Mouse (Mus musculus): ENCODE data around the gene Tmppe.

The Tmppe gene

DNA sequence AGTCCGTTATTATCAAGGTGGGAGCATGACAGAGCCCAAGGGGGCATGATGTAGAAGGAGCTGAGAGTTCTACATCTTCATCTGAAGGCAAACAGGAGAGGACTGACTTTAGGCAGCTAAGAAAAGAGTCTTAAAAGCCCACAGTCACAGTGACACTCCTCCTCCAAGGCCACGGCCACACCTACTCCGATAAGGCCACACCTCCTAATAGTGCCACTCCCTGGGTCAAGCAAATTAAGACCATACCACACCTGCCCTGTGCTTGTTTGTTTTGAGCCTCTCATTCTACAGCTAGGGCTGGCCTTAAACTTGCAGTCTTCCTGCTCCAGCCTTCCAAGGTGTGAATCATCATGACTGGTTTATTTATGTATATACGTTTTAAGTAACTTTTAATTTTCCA lies 5.6 kb upstream of the Tmppe start:
- DNase-seq: no peak

DNA sequence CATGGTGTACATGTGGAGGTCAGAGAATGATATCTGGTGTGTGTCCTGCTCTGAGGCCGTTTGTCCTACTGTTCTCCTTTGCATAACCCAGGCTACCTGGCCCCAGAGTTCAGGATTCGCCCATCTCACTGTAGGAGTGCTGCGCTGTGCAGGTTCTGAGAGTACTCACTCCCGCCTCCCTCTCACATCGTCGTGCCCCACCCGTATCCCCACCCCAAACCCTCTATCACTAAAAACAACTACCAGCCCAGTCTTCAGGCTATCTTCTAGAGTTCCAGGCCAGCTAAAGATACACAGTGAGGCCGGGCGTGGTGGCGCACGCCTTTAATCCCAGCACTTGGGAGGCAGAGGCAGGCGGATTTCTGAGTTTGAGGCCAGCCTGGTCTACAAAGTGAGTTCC lies 1.2 kb upstream of the Tmppe start:
- DNase-seq: no peak

DNA sequence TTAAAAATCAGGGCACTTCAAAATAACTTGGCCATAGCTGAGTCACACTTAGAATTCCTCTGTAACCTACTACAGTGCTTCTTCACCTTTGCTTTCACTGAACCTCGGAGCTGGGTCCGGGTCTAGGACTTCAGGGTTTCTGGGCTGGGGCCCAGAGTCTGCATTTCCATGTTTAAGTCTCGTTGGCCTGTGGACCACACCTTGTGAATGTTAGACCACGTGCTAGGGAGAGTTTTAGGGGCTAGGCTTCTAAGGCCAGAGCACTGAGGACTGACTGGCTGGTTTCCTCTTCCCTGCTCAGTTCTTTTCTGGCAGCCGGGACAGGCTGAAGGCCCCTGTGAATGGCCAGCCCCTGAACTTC lies 337 bp upstream of the Tmppe start:
- DNase-seq: no peak

DNA sequence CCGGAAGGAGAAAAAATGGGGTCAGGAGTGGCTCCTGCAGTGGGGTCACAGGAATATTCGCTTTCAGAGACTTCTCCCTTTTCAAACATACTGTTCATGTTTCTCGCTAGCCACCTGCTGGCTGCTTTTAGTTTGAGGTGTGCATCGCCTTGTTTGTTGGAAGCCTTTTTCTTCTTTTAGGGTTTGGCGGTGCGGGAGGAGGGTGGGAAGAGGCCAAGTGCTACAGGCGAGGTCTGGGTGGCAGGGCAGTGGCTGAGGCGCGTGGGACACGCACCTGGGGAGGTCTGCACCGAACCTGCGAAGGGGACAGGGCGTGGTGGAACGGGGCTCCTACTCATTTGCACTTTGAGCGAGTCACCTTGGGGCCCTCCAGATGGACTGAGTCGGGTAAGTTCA lies 778 bp downstream of the Tmppe start:
- peak; percentile 37 for DNase-seq

DNA sequence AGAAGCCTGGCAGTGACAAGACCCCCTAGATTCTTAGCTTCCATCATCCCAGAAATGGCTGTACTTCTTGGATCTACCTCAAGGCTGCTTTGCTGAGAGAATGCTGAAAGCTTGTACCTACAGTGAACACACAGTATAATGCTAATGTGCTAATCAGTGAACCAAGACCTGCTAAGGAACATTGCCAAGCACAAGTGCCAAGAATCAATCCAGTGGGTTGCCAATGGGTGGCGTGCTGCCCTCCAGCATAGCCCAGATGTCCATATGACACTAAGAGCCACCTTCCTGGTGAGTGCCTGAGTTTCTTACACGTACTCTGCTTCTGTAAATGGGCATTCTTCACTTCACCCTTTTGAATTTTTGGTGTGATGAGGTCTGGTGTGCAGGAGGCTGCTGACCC lies 6.8 kb downstream of the Tmppe start:
- no peak for DNase-seq

DNA sequence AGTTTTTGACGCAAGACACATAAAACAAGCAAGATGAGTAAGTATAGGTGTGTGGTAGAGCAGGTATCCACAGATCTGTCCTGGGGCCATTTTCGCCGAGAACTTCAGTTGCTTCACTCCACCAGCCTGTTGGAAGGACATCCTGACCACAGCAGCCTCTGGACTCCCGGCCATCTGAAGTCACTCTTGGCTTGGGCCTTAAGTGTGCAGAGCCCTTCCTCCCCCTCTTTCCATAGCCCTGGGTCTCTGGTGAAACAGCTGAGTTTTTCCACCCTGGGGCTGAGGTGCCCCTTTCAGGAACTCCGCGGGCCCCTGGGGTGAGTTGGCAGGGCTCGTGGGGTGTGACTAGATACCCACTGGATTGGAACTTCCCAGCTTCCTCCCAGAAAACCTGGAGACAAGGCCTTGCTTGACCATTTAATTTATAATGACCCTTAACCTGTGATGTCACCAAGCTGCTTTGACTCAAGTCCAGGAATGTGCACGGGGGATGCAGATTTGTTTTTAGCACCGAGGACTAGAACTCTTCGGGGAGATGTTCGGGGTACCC lies 9.5 kb downstream of the Tmppe start:
- DNase-seq: no peak

DNA sequence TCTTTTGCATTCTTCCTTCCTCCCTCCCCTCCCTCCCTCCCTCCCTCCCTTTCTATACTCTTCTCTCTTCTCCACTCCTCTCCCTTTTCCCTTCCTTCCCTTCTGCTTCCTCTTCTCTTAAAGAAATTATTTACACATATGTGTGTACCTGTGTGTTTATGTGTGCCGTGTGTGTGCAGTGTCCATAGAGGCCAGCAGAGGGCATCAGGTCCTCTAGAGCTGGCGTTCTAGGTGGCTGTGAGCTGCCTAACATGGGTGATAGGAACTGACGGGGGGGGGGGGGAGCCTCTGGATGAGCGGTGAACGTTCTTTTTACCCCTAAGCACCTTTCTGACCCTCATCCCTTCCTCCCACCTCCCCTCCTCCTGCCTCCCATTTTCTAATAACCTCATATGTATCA lies 10.4 kb downstream of the Tmppe start:
- DNase-seq: no peak

DNA sequence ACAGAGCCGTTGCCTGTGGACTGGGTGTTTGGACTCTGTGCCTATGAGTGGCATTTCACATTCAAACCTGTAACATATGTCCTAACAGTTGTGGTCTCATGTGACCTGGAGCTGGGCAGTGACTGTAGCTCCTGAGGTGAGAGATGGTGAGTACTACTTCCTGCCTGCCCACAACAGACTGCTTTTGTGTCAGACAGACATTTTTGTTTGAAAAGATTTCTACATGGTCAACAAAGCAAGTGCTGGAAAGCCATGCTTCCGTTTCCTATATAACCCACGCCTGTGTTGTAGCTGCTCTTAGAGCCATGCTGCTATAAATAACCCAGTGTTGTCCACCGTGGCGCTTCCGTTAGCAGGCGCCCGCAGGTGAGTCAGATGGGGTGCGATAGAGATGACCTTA lies 11.5 kb downstream of the Tmppe start:
- no peak for DNase-seq

DNA sequence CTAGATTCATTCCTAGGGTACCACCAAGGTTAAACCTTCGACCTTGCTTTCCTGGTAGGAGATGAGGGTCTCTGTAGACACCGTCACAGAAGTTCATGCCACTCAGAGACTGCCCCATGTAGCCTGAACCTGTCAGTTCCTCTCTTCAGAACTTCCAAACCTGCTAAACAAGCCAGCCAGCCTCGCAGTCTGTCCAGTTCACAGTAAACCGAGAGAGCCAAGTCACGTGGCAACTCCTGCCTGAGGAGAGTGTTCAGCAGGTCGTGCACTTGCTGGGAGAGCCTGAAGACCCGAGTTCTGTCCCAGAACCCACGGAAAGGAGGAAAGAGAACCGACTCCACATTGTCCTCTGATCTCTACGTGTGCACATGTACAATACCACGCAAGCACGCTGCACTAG lies 13.0 kb downstream of the Tmppe start:
- DNase-seq: no peak

DNA sequence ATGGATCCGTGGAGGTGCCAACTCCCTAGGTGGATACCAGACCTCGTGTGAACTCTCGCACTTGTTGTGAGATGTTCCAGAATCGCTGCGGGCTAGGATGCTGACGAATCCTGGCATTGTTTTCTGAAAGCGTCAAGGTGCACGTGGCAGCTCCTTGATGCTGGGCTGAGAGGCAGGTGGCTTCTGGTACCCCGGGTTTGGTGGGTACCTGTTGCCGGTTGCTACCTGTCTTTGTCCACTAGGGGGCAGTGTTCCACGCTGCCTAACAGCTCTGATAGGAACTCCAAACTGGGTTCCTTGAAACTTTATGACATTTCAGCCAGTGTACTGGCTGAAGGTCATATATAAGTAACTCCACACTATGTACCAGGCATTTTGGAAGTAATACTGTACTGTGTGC lies 14.8 kb downstream of the Tmppe start:
- DNase-seq: peak; percentile 60

DNA sequence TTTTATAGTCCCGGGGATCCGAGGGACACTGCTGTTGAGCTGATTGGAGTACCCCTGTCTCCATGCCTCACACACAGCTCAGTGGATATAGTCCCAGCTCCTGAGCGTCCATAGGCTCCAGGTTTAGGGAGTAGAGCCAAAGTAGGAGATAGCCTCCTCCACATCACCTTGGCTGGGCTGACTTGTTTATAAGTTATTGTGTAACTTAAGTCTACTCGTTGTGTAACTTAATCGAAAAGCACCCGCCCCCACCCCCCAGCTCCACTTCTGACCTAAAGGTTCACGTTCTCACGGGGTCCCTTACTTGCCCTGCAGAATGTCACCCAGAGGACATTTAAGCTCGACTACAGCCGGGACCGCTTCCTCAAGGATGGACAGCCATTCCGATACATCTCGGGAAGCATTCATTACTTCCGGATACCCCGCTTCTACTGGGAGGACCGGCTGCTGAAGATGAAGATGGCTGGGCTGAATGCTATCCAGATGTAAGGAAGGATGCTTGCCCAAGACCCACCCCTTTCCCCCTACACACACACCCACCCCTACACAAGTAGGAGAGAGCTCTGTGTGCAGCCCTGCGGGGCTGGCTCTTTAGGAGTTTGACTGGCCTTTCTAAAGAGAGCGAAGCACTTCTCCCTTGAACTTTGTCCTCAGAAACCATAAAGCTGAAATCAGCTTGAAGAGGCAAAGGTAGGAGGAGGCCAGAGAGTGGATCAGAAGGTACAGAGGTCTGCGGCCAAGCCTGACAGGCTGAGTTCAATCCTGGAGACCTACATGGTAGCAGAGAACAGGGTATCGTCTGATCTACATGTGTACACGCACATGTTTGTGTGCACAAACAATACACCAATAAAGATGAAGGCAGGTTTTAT lies 16.0 kb downstream of the Tmppe start:
- no peak for DNase-seq

DNA sequence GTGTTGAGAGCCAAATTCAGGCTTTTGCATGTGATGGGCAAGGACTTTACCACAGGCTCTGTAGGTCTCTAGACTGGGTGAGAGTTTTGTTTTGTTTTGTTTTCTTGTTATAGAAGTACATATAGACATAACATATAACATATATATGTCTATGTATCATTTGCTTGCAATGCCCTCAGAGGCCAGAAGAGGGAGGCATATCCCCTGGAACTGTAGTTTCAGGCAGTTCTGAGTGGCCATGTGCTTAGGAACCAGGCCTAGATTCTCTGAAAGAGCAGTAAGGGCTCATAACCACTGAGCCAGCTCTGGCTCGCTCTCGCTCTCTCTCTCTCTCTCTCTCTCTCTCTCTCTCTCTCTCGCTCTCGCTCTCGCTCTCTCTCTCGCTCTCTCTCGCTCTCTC lies 17.3 kb downstream of the Tmppe start:
- DNase-seq: peak; percentile 54

DNA sequence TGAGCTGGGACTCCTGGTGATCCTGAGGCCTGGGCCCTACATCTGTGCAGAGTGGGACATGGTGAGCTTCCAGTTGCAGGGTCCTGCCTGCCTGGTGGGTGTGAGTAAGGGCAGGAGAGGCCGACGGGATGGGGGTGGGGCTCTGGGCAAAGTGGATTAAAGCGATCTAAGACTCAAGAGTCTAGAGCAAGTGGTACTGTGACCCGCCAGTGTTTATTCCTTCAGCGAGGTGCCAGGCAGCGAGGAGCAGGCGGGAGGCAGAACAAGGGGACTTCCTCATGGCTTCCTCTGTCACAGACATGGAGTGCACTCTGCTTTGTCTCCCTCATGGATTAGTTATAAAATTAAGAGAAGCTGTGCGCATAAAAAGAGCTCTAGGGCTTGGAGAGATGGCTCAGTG lies 19.5 kb downstream of the Tmppe start:
- DNase-seq: no peak

DNA sequence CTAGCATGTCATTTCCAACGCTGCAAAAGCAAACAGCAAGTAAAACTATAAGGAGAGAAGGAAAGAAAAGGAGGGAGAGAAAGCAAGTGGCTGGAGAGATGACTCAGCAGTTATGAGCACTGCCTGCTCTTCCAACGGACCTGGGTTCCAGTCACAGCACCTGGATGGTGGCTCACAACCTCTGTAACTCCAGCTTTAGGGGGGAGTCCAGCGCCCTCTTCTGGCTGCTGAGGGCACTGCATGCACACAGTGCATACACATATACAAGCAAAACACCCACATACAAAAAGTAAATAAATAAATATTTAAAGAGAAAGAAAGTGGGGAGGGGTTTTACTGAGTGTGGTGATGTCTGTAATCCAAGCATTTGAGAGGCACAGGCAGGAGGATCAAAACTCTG lies 20.1 kb downstream of the Tmppe start:
- DNase-seq: no peak

DNA sequence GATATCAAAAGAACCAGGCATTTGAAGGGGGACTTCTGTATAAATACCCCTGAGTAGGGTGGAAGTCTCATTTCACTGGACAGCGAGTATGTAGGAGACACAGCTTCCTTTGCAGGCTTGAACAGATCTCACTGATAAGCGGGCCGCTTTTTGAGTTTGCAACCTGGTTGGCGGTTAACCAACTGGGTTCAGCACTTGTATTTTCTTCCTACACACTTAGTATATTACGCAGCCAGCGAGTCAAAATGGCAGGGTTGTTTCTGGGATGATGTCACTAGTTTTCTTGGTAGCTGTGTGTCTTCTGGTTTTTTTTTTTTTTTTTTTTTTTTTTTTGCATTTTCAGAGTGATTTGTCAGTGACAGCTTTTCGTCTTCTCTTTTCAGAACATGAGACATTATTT lies 20.9 kb downstream of the Tmppe start:
- no peak for DNase-seq

DNA sequence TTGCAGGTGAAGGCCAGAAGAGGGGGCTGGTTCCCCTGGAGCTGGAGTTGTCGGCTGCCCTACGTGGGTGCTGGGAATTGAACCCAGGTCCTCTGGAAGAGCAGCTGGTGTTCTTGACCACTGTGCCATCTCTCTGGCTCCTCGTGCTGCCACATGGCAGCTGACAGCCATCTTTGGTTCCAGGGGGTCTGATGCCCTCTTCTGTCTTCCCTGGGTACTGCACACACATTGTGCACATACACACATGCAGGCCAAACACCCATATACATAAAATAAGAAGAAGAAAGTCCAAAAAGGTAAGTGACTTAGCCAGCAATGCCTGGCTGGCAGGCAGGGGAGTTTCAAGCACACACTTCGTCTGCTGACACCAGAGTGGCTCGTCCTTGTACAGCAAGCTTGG lies 24.7 kb downstream of the Tmppe start:
- DNase-seq: no peak

DNA sequence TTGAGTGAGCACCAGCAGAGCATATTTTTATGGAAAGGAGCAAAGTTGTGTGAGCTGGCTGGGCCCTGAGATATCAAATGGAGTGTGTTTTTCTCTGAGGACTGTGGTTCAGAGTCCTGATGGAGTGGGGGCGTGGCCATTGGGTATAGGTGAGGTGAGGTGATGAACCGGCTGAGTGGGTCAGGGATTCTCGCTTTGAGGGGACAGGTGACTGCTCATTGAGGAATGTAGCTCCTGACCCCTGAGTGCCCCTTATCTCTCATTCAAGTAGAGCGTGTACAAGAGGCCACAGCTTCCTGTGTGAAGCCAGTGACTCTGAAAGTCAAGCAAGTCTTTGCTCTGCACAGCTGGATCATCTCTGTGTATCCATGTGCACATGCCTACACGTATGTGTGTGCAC lies 25.3 kb downstream of the Tmppe start:
- DNase-seq: peak; percentile 37

DNA sequence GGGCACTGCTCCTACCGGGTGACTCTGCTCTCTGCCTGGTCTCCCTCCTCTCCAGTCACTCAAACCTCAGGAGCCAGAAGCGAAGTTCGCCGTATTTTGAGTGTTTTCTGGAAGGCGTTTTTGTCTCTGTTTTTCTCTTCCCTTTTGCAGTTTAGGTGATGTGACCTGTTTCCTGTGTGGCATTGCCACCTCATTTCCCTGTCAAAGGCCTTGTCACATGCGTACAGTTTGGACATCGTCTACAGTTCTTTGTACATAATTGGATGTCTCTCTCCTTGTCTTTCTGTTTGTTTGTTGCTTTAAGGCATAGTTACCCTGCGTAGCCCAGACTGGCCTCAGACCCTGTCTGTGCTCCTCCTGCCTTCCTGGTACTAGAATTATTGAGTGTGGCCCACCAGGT lies 26.5 kb downstream of the Tmppe start:
- no peak for DNase-seq

DNA sequence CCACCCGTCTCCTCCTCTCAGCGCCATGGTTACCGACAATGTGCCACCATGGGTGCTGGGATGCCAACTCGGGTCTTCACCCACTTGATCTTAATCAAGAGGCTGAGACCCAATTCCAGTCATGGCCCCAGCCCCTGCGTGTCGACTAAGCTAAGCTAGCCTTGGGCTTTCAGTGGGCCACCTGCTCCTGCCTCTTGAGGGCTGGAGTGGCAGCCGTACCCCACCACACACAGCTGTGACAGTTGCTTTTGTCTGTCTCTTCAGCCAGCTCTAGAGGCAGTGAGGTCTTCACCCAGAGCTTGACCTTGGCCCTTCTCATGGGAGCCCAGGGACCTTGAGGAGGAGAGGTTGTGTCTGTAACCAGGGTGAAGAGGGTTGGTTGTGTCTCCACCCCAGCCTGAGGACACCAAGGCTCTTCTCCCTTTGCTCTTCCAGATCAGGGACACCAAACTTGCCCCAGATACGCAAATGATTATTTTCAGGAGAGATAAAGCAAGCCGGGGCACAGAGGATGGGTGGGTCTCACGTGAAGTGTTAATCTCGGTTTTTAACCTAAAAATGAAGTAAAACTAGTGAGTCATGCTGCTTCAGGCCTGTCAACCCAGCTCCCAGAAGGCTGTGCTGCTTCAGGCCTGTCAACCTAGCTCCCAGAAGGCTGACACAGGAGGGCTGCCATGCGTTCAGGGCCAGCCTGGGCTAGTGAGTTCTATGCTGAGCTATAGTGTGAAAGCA lies 27.4 kb downstream of the Tmppe start:
- DNase-seq: no peak

DNA sequence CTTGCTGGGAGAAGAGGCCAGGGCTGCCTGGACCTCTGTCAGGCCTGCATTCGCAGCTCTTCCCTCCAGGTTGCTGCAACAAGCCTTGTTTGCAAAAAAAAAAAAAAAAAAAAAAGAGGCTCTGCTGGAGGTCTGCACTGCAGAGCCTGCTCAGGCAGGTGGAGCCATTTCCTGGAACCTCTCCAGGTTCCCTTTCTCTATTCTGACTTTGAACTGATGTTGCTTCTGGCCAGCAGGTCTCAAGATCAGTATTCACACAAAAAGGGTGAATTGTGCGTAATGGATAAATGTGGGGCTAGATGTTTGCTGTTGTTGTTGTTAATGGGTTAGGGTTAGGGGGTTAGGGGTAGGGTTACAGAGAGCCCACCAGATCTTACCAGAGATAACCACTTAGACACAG lies 34.8 kb downstream of the Tmppe start:
- no peak for DNase-seq

DNA sequence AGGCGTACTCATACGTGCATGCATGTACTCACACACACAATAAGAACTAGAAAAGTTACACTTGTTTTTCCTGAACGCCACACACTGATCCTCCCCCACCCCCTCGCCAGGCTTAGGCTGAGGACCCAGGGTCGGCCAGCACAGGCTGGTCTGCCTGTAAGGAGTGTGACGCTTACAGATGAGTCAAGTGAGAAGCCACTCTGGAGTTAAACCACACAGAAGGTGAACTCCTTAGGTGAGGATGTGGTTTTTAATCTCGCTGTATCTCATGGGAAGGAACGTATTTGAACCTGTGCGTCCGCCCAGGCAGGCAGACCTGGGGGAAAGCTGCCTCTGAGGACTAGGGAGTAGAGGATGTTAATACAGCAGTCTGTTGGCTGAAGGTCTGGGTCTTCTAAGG lies 39.6 kb downstream of the Tmppe start:
- no peak for DNase-seq

DNA sequence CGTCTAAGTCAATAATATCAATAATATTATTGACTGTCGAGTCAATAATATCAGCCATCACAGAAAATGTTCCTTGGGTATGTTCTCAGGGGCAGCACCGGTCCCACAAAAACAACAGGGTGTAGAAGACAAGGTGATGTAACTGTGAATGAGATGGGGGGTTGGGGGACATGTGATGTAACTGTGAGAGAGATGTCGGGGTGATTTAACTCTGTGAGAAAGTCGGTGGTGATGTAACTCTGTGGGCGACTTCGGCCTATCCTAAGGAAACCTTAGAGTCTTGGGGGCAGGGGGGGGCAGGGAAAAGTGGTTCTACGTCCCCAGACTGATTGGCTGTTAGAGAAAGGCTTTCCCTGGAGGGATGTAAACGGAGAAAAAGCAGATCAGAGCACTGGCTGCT lies 41.3 kb downstream of the Tmppe start:
- no peak for DNase-seq

DNA sequence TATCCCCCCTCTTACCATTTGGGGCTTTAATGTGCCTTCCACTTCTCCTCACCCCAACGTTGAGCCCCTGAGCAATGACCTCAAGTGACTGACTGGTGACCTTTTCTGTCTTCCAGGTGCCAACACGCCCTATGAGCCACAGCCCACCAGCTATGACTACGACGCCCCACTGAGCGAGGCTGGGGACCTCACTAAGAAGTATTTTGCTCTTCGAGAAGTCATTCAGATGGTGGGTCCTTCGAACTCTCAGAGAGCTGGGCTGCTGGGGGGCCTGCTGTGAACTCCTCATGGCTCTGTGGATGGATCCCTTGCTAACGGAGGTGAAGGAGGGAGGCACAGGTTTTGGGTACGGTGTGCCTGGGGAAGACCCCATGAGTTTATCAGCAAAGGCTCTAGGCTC lies 42.0 kb downstream of the Tmppe start:
- no peak for DNase-seq

DNA sequence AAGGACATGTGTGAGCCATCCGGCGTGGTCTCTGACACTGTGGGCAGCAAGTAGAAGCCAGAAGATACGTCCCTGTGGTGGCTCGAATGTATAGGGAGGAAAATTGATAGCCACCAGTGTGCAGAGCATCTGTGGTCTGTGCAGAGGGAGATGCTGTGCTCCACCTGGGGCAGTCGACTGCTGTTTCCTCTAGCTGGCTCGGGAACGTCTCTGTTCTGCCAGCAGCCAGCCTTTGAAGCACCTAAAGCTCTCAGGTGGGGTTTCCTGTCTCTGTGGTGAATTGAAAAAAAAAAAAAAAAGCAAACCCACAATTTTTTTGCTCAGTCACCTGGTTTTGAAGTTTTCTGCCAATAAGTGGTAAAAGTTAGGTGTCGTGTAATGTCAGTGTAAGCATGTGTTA lies 42.4 kb downstream of the Tmppe start:
- DNase-seq: no peak

DNA sequence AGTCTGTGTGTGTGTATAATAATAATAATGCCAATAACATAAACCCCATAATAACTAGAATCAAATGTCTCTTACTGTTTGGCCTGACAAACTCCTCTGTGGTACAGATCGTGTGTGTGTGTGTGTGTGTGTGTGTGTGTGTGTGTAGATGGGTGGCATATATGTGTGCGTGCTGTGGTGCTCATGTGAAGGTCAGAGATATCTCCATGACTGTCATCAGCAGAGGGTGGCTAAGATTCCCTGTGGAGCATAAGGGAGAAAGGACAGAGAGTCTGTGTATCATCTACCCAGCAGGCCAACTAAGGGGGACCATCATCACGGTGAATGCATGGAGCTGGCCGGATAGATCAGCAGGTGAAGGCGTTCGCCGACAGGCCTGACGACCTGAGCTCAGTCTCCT lies 46.0 kb downstream of the Tmppe start:
- DNase-seq: no peak
